Mouse (Mus musculus) 3T3-L1 (cell line): ENCODE measurements around the gene Hps3.
"Not testable (repeated sequence)": the region's sequence is repeated elsewhere in the genome, so short reads cannot be mapped to it uniquely, and the experiment has no call there.

ENCODE experiments used
- DNase-seq: peaks from one replicate; pipeline ENCODE4 v3.0.0-alpha.2; 2015; ENCODE audit warnings: low read depth, low spot score

Hps3 gene

DNA sequence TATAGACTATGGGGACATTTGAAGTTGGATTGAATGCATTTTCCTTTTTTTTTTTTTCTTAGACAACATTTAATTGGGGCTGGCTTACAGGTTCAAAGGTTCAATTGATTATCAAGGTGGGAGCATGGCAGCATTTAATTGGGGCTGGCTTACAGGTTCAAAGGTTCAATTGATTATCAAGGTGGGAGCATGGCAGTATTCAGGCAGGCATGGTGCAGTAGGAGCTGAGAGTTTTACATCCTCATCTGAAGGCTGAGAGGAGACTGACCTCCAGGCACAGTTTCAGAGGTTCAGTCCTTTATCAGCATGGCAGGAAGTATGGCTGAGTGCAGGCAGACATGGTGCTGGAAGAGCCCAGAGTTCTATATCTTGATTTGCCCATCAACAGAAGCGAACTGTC is 85.7 kb downstream of the Hps3 start:
- DNase-seq: not testable (repeated sequence)

DNA sequence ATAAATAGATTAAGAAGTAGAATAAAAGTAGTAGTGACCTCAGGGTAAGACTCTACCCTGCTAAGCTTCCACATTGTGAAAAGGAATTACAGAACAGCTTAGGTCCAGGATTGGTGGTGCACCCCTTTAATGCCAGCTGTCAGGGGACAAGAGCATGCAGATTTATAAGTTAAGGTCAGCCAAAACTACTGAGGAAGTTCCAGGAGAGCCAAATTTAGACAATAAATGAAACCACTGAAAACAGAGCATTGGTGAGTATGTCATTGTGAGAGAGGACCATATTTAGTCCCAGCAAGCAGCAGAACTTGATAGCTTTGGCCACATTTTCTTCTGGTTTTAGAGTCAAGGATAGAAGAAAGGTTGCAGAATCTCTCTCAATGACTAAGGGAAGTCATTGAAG is 86.6 kb downstream of the Hps3 start:
- no peak for DNase-seq
